Mouse (Mus musculus): Measurements from ENCODE around the gene Nanos2. TPM values are rescaled to one million over a fixed set of nuclear protein-coding genes. Genes with fewer than 3 reads are reported as not detected.

Gene Nanos2
- not detected in 2 replicates for polyA plus RNA-seq (2015; fragmentation: Nextera tagmentation; extraction: Ambion mirVana)

GRCm38 (mm10) chr7:18987100-18987499 is at the start of gene Nanos2:
Gene Nanos2 (plus strand): TSS chr7:18987400.
- Histone ChIP-seq H3K27ac (ENCODE audit: low read depth) (no peak within 1 kb of the TSS), H3K9ac (replicated peaks) (no peak within 1 kb of the TSS), H3K4me1 (ENCODE audit: insufficient read depth) (peaks cover 14% of the 10 kb centered on the region), H3K27me3 (ENCODE audit: insufficient read depth, low read length) (peaks cover 40% of the 10 kb centered on the region), H3K36me3 (replicated peaks; ENCODE audit: insufficient read depth, low read length) (no peaks in the 10 kb centered on the region), H3K4me2 (ENCODE audit: low read depth, low read length) (no peak within 1 kb of the TSS), H3K9me3 (ENCODE audit: low read length) (no peaks in the 10 kb centered on the region), H3K4me3 (ENCODE audit: low read depth, low read length) (no peak within 1 kb of the TSS)
- 40% methylated on average over 2 of the region's 2 CpGs for WGBS (ENCODE audit: insufficient replicate concordance)
- ATAC-seq (no peak), DNase-seq (no peak)
- TF ChIP-seq CTCF (IDR thresholded peaks at IDR 0.05; ENCODE audit: low read depth) (no peak), EP300 (IDR thresholded peaks at IDR 0.05; ENCODE audit: low read depth) (no peak)

GRCm38 (mm10) chr7:18942376-18942775 is 44.8 kb upstream of the Nanos2 start:
- no peak for DNase-seq
- H3K27ac ChIP-seq (ENCODE audit: low read depth), result no peak overlapping the region
- no peak for ATAC-seq
- WGBS (ENCODE audit: insufficient replicate concordance), result 59% methylated on average over 1 of the region's 1 CpGs
- no peak overlapping the region for H3K9ac ChIP-seq (replicated peaks)
- H3K4me2 ChIP-seq (ENCODE audit: low read depth, low read length), result no peak overlapping the region
- H3K9me3 ChIP-seq (ENCODE audit: low read length), result no peaks in the 10 kb centered on the region
- TF ChIP-seq CTCF (IDR thresholded peaks at IDR 0.05; ENCODE audit: low read depth) (no peak), EP300 (IDR thresholded peaks at IDR 0.05; ENCODE audit: low read depth) (no peak)
- H3K36me3 ChIP-seq (replicated peaks; ENCODE audit: insufficient read depth, low read length), result no peaks in the 10 kb centered on the region
- H3K4me3 ChIP-seq (ENCODE audit: low read depth, low read length), result no peak overlapping the region
- H3K4me1 ChIP-seq (ENCODE audit: insufficient read depth), result no peaks in the 10 kb centered on the region
- H3K27me3 ChIP-seq (ENCODE audit: insufficient read depth, low read length), result no peaks in the 10 kb centered on the region

- DNase-seq, result no peak
- Histone ChIP-seq H3K4me1 (ENCODE audit: insufficient read depth) (no peaks in the 10 kb centered on the region), H3K9ac (replicated peaks) (no peak overlapping the region), H3K27ac (ENCODE audit: low read depth) (no peak overlapping the region), H3K4me2 (ENCODE audit: low read depth, low read length) (no peak overlapping the region), H3K9me3 (ENCODE audit: low read length) (no peaks in the 10 kb centered on the region), H3K27me3 (ENCODE audit: insufficient read depth, low read length) (no peaks in the 10 kb centered on the region), H3K36me3 (replicated peaks; ENCODE audit: insufficient read depth, low read length) (no peaks in the 10 kb centered on the region), H3K4me3 (ENCODE audit: low read depth, low read length) (no peak overlapping the region)
- TF ChIP-seq EP300 (IDR thresholded peaks at IDR 0.05; ENCODE audit: low read depth) (no peak), CTCF (IDR thresholded peaks at IDR 0.05; ENCODE audit: low read depth) (no peak)
- WGBS (ENCODE audit: insufficient replicate concordance), result 72% methylated on average over 9 of the region's 9 CpGs
- no peak for ATAC-seq
These were observed 44.4 kb upstream of the Nanos2 start for GRCm38 (mm10) chr7:18942815-18943214.

- 43% methylated on average over 6 of the region's 6 CpGs for WGBS (ENCODE audit: insufficient replicate concordance)
- ATAC-seq (no peak), DNase-seq (no peak)
These were observed 39.0 kb upstream of the Nanos2 start for GRCm38 (mm10) chr7:18948151-18948550.

GRCm38 (mm10) chr7:18949781-18950522 is 37.2 kb upstream of the Nanos2 start:
- no peak overlapping the region for H3K4me2 ChIP-seq (ENCODE audit: low read depth, low read length)
- no peaks in the 10 kb centered on the region for H3K36me3 ChIP-seq (replicated peaks; ENCODE audit: insufficient read depth, low read length)
- no peaks in the 10 kb centered on the region for H3K9me3 ChIP-seq (ENCODE audit: low read length)
- H3K27ac ChIP-seq (ENCODE audit: low read depth), result no peak overlapping the region
- 0 out of 2 replicates have a peak, but pooled peaks cover 11% of the 10 kb centered on the region for H3K27me3 ChIP-seq (ENCODE audit: insufficient read depth, low read length)
- ATAC-seq, result no peak
- H3K9ac ChIP-seq (replicated peaks), result no peak overlapping the region
- 41% methylated on average over 12 of the region's 12 CpGs for WGBS (ENCODE audit: insufficient replicate concordance)
- no peaks in the 10 kb centered on the region for H3K4me1 ChIP-seq (ENCODE audit: insufficient read depth)
- H3K4me3 ChIP-seq (ENCODE audit: low read depth, low read length), result no peak overlapping the region
- DNase-seq, result no peak
- TF ChIP-seq CTCF (IDR thresholded peaks at IDR 0.05; ENCODE audit: low read depth) (no peak), EP300 (IDR thresholded peaks at IDR 0.05; ENCODE audit: low read depth) (no peak)

More at GRCm38 (mm10) chr7:18948151-18948550, 39.0 kb upstream of the Nanos2 start:
- H3K27me3 ChIP-seq (ENCODE audit: insufficient read depth, low read length), result 0 out of 2 replicates have a peak, but pooled peaks cover 11% of the 10 kb centered on the region
- H3K9ac ChIP-seq (replicated peaks), result no peak overlapping the region
- H3K4me2 ChIP-seq (ENCODE audit: low read depth, low read length), result no peak overlapping the region
- no peaks in the 10 kb centered on the region for H3K4me1 ChIP-seq (ENCODE audit: insufficient read depth)
- no peaks in the 10 kb centered on the region for H3K36me3 ChIP-seq (replicated peaks; ENCODE audit: insufficient read depth, low read length)
- no peak for TF ChIP-seq CTCF (IDR thresholded peaks at IDR 0.05; ENCODE audit: low read depth)
- TF ChIP-seq EP300 (IDR thresholded peaks at IDR 0.05; ENCODE audit: low read depth), result no peak
- no peaks in the 10 kb centered on the region for H3K9me3 ChIP-seq (ENCODE audit: low read length)
- H3K27ac ChIP-seq (ENCODE audit: low read depth), result no peak overlapping the region
- H3K4me3 ChIP-seq (ENCODE audit: low read depth, low read length), result no peak overlapping the region

- no peaks in the 10 kb centered on the region for H3K36me3 ChIP-seq (replicated peaks; ENCODE audit: insufficient read depth, low read length)
- ATAC-seq (no peak), DNase-seq (no peak)
- H3K27me3 ChIP-seq (ENCODE audit: insufficient read depth, low read length), result 0 out of 2 replicates have a peak, but pooled peaks cover 11% of the 10 kb centered on the region
- H3K4me3 ChIP-seq (ENCODE audit: low read depth, low read length), result no peak overlapping the region
- H3K4me2 ChIP-seq (ENCODE audit: low read depth, low read length), result no peak overlapping the region
- no peak overlapping the region for H3K27ac ChIP-seq (ENCODE audit: low read depth)
- no peaks in the 10 kb centered on the region for H3K4me1 ChIP-seq (ENCODE audit: insufficient read depth)
- 17% methylated on average over 18 of the region's 18 CpGs for WGBS (ENCODE audit: insufficient replicate concordance)
- H3K9me3 ChIP-seq (ENCODE audit: low read length), result no peaks in the 10 kb centered on the region
- TF ChIP-seq EP300 (IDR thresholded peaks at IDR 0.05; ENCODE audit: low read depth) (no peak), CTCF (IDR thresholded peaks at IDR 0.05; ENCODE audit: low read depth) (no peak)
- no peak overlapping the region for H3K9ac ChIP-seq (replicated peaks)
These were observed 36.5 kb upstream of the Nanos2 start for GRCm38 (mm10) chr7:18950523-18951315.
